Mouse (Mus musculus): ENCODE results near the gene Cavin2.

Cavin2 gene

DNA sequence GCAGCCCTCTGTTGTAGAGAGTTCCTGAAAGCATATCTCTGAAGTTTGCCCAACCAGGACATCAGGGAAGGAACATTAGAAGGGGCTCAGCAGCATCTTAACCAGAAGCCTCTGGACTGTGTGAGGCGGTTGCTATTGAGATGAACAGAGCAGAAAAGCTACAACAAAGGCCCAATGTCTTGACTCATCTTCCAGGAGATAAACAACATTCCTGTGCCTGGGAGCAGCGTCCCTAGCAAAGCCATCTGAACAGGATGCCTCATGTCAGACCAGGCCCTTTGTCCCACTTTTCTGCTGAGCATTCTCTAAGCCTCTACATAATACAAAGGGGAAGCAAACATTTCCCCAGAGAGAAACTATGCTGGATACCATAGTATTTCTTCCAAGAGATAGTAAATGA lies 26.6 kb downstream of the Cavin2 start:
- no peak for DNase-seq (ENCODE audit: low spot score)

DNA sequence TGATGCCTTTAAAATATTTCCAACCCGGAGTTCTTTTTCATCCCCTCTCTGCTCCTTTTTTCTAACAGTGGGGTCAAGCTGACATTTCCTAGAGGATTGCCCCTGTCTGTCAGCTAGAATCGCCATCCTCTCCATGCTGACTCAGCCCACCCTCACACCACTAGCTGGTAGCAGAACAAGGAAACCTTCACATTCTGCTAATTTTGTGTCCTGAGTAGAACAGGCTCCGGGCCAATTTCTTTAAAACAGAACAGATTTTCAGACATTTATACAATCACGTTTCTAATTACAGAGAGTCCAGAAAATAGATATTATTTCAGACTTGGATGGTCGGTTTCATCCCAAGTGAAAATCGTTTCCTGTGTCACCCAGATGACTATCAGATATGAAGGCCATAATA lies 34.6 kb downstream of the Cavin2 start:
- no peak for DNase-seq (ENCODE audit: low spot score)

DNA sequence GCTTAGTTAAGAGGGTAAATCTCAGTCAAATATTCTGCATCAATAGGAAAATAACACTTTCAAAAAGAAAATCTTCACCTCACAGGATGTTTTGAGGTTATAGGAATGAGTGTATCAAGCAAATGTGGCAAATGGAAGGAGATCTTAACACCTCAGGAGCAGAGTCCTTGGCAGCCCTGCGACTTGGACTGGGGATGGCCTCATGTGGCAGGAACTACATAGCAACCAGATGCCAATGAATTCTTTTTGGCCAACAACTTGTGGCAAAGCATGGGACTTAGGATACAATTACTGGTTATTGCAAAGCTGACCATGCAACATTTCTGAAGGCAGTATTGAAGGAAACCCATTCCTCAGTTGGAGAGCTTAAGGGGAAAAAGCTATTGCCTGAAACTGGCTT lies 39.6 kb downstream of the Cavin2 start:
- DNase-seq (ENCODE audit: low spot score) = peak; percentile 29

DNA sequence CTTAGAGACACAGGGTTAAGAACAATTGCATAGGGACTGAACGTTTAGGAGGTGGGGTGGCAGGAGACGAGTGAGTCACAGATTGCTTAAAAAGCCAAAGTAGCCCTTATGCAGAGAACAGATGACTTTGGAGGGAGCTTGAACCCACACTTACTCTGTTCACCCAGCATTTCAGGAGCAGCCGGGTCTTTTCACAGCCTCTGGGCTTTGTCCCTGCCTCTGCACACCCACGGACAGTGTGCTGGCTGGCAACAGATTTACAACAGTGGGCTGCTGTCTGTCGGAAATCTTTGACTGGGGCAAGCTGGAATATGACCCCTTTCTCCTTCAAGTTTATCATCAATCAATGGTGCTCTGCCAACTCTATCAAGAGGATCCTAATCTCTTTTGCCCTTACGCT lies 44.1 kb downstream of the Cavin2 start:
- no peak for DNase-seq (ENCODE audit: low spot score)

DNA sequence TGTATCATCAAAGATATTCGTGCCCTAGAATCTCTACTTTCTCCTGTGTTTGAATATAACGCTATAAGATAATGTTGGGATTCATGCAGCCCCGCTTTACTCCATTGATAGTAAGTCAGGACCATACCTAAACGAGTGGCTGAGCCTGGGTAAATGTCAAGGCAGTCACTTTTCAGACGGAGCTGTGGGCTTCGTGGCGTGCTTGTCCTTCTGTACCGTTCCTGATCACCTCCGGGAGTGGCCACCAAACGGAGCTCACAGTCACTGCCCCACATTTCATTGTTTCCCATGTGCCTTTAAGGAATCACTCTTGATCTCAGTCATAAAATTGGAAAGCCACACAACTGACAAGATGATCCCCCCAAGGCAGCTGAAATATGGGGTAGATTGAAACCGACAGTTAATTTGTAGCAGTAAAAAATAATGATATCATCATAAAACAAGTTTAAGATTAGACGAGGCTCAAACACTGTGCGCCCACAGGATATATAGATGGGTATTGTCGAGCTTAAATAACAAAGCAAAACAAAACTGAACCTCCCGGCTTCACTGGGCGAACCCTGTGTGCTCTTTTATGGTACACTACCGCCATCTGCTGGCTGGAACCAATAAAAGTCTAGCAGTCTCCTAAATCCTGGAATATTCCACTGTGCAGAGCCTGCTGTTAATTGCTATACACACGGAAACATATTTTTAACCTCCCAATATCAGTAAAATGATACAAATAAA lies 44.8 kb downstream of the Cavin2 start:
- peak; percentile 93 for DNase-seq (ENCODE audit: low spot score)

DNA sequence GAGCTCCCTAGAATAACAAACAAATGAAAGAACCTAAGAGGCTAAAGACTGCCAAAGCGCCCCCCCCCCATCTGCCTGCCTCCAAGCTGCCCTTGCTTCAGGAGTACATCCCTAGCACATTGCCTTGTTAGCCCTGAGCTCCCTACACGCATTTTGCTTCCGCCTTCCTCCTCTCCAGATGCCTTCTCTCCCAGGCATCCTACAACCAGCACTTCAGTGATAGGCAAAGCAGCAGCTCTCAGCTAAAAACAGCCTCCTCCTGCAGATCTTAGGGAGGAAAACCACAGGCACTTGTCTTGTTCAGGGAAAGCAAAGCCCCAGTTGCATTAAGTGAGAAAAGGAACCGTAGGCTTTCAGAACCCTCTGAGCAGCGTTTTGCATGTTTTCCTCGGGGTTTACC lies 45.4 kb downstream of the Cavin2 start:
- no peak for DNase-seq (ENCODE audit: low spot score)

DNA sequence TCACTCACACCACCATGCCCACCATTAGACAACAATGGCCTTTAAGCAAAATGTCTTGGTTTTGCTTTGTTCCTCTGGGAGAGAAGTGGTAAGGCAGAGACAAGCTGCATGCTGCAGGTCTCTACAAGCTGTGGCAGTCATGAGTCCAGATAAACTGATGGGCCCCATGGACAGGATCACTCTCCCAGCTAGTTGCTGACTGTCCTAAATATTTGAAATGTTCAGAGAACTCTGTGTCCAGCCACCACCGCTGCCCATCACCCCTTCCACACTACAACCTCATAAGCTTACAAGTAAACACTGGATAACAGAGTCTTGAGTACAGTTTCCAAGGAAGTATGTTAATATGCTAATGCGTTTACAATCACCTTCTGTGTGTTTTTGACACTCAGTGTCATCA lies 46.2 kb downstream of the Cavin2 start:
- no peak for DNase-seq (ENCODE audit: low spot score)

DNA sequence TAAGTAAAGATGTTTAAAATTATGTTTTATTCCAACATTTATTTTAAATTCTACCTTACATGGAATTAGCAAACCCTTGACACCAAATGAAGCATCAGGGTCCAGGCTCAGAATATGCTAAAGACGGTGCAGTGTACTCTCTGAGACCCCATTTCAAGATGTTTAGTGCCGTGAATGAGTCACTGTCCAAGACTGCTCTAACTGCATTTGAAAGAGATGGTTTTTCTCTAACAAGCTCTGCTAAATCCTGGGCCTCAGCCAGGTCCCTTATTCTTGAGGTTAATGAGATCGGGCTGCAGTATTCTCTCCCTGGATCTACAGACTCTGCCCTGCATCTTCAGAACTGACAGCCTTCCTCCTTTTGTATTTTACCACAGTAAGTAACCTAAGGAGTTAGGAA lies 55.2 kb downstream of the Cavin2 start:
- no peak for DNase-seq (ENCODE audit: low spot score)

DNA sequence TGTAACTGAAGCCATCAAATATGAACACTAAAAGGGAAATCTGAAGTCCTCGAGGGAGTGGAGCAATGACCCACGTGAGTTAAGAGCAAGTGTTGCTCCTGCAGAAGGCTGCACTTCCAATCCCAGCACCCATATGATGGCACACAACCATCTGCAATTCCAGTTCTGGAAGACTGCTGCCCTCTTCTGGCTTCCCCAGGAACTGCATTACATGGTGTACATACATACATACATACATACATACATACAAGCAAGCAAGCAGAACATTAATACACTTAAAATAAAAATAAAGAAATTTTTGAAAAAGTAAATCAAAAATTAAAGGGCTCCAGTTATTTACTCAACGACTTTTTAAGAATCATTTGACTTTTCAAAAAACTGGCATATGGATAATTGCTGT lies 58.7 kb downstream of the Cavin2 start:
- no peak for DNase-seq (ENCODE audit: low spot score)

DNA sequence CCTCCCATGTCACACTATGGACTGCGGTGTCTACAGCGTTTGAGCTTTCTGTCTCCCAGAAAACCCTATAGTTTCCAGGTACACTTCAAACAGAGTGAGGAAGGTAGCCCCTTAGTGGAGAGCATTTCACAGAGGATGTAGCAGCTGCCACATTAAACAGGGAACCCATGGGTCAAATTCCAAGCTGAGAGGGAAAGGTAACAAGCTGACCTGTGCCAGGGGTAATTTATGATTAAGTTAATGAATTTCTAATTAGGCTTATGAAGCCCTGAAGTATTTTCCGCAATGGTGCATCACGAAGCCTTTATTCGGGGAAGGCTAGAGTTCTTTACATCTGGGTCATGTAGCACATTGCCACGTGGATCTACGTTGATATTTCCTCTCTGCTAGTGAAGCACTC lies 59.7 kb downstream of the Cavin2 start:
- DNase-seq (ENCODE audit: low spot score) = no peak

DNA sequence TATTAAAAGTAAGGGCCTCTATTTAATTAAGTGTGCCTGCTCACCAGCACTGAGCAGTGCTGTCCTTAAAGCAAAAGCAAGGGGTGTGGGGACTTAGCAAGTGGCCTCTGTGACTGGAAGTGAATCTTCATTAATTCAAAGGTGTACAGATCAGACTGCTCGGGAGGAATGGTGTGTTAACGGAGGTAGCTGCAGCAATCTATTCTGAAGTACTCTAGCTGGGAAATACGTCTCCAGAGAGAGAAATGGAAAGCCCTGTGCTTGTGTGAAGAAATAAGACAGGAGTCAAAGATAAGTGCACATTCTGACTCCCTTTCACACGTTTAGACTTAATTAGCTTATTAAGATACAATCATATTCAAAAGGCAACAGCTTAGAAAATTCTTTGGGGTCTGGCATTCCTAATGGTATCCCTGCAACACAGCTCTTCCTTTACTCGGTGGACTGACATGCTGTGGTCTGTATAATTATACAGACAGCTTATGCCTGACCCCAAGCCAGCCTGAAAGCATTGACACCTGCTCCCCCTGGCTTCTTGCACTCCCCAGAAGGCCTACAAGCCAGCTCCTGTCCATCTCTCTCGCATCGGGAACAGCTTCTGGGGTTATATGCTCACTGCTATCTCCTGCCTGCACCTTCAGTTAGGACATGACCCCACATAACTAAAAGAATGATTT lies 60.5 kb downstream of the Cavin2 start:
- no peak for DNase-seq (ENCODE audit: low spot score)
